Mouse (Mus musculus) sigmoid colon, adult 10 weeks (tissue): Measurements from ENCODE around the gene Kif2a. TPM values are rescaled to one million over a fixed set of nuclear protein-coding genes. Genes with fewer than 3 reads are reported as not detected.

ENCODE experiments used
- polyA plus RNA-seq: library from polyadenylated mRNA; stranded (reverse); fragments of 350-450 nt; fragmentation: Illumina TruSeq; extraction: RNeasy Lipid Tissue Mini Kit (QIAGEN cat#74804); gene quantifications from one replicate; pipeline ENCODE4 v1.2.3, GENCODE M21; 2014; ENCODE audit warnings: low read depth, low replicate concordance

The Kif2a gene
- 85.5 TPM for polyA plus RNA-seq

DNA sequence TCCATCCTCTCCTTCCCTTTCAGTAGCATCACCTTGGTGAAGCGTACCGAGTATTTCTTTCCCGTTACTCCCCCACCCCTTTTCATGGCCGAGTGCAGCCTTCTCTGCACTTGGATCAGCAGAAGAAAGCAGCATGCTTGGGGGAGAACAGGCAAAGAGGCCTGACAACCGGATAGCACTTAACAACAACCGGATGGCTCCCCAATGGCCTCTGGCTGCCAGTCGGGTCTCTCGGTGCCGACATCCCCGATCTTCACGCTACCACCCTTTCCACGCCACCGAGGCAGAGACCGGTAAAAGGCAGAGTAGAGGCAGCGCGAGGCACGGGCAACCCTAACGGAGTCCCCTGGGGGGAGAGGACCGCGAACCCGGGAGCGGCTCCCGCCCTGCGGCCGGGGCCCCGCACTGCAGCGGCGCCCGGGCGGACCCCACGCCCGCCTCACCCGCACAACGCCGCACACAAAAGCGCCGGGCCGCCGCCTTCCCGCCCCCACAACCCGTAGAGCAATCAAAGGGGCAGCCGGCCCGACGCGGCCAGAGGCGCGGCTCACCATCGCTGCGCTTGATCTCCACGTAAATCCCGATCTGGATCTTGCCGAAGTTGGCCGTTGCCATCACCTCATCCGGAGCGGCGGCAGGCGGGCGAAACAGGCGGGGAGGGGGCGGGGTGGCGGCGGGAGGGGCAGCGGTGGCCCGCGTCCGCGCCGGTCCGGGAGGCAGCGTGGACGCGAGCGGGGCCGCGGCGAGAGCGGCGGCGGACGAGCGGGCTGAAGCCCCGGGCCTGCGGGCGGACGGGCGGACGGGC lies at the start of gene Kif2a:
Gene Kif2a (minus strand): TSS at position 666 of the 805 bp plus-strand sequence.

DNA sequence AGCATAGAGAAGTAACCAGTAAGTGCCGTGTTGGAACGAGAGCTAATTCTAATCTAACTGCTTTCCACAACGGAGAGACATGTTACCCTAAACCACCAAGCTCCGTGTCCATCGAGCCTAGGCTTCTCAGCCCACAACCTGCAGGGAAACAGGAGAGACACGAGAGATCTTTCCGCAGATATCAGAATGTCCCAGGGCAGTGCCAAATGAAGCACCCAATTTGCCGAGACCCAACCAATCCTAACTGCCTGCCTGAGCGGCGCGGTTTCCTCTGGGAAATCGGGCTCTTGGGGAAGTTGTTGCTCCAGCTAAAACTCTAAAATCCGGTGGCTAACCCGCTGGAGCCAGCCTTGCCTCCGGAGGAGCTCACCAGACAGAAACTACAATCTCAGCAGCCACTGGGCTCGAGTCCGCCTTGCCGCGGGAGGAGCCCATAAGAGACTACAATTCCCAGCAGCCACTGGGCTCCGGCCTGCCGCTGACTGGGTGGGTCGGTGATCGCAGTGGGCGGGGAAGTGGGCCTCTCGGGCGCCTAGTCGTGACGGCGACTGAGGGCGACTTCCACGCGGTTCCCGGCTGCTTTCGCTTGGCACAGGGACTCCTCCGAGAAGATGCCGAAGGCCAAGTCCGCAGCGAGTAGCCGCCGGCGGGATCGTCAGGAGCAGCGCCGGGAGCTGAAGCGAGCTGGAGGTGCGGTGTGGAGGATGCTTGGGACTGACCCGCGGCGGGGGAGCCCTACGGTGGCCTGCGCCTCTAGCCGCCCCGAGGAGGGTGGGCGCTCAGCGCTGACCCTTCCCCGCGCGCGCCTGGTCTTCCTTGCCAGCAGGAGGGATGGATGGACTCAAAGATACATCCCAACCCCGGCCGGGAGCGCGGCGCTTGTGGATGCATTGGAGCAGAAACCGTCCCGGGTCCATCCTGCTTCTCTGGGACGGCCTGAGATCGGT lies 75.1 kb downstream of the Kif2a start, which contains the start of gene Dimt1:
Gene Dimt1 (plus strand): TSS at position 534 of the 947 bp plus-strand sequence.

DNA sequence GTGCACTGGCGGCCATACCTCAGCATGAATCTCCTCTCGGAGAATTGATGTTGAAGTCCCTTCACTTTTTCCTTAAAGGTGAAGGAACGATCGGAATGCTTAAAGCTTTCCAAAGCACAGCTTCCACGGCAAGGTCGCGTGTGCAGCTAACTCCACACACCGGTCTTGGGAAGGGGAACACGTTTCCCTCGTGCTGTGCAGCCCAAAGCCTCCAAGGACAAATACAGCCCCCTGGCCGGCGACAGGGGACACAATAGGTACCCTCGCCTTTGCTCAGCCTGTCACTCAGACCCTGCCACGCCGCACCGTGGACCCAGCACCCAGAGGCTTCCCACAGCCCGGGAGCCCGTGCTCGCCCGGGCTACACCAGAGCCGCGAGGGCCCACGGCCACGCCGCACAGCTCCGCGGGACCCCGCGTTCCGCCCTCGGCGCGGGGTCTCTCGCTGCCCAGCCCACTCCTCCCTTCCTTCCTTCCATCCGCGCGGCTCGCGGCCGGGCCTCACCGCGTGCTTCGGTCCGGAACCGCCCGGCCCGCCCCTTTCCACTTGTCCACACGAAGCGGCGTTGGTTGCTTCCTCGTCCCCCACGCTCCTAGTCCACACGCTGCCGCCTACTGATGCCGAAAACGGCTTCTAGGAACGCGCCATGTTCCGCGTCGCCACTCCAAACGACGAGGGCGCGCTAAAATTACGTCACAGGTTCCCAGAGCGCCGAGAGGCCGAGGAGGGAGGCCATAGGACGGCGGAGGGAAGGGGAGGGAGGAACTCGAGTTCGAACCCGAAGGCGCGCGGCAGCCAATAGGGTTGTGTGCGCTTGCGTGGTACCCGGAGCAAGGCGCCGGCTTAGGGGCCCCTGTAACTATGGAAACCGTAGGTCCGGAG lies 85.4 kb downstream of the Kif2a start, which contains the start of gene Ipo11:
Gene Ipo11 (minus strand): TSS at position 703 of the 882 bp plus-strand sequence.

Other genes with a start within 250 kb of the Kif2a start
- gene Ipo11, start 85.2 kb downstream of the Kif2a start, polyA plus RNA-seq, result 35.3 TPM
- 17.6 TPM for gene Dimt1, start 75.0 kb downstream of the Kif2a start, polyA plus RNA-seq